Mouse (Mus musculus) kidney, postnatal 36 days (tissue): Measurements from ENCODE around the gene Cenpb.

Experiments used
- DNase-seq, 2 experiments: peaks; one replicate each; pipeline ENCODE4 v3.0.0; 2021 to 2022; ENCODE audit warnings: mixed read lengths in 2 of 2

Cenpb gene

DNA sequence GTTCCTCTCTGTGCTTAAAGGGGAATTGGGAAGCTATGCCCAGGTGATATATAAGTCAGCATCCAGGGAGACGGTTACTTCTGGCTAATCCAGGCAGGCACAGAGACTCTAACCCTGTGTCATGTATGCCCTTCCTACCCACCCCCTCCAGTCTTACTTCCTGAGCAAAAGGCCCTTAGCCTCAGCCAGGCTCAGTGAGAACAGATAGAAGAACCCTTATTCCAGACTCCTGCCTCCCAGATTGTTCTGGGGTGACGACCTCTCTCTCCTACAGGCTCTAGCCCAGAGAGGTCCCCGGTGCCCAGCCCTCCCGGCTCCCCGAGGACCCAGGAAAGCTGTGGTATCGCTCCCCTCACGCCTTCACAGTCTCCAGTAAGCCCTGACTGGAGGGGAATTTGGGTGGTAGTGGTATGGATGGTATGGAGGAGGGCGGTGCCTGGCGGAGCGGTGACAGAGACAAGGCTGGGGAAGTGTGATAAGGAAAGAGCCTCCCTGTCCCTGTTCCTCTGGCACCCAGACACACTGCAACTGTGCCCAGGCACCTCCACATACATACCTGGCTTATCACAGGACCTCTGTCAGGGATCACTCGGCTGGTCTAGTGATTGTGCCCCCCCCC, 44.2 kb downstream of the Cenpb start:
- DNase-seq: peak in 1 of 2 experiments; percentile 1

DNA sequence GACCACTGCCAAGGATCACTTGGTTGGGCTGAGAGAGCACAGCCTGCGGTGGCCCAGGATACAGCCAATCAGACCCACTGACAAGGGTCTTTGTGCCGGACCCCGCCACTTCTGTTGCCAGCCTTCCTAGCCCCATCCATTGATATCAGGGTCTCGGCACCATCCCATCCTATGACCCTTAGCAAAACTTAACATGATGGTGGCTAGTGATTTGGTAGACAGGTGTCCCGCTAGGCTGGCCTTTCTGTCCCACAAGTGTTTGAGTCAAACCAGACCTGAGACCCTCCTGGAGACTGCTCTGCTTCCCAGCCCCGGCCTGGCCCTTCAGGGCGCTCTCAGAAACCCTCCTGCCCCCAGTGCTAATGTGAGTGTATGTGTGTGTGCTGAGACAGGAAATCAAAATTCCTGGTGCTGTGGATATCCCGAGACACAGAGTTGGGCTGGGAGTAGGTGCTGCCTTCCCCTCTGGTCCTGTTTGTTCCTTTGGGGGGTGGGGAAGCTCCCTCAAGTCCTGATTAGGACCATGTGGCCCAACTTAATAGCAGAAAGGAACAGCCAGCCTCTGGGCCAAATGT, 45.0 kb downstream of the Cenpb start:
- DNase-seq: peak in 1 of 2 experiments; percentile 9

DNA sequence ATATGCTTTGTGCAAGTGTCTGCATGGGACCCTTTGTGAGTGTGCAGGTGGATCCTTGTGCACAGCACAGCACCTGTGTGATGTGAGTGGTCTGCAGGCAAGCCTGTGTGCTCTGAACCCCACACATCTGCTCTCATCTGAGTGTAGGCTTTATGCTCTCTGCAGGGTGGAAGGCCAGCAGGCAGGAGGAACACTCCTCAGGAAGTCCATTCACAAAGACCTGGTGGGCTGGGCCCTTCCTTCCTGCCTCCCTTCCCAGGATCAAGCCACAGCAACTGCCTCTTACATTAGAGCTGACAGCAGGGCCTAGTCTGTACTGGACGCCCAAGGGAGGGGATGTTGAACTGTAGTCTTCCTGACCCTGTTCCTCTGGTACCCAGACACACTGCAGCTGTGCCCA, 45.5 kb downstream of the Cenpb start:
- peak; percentile 61 to 82 for DNase-seq

DNA sequence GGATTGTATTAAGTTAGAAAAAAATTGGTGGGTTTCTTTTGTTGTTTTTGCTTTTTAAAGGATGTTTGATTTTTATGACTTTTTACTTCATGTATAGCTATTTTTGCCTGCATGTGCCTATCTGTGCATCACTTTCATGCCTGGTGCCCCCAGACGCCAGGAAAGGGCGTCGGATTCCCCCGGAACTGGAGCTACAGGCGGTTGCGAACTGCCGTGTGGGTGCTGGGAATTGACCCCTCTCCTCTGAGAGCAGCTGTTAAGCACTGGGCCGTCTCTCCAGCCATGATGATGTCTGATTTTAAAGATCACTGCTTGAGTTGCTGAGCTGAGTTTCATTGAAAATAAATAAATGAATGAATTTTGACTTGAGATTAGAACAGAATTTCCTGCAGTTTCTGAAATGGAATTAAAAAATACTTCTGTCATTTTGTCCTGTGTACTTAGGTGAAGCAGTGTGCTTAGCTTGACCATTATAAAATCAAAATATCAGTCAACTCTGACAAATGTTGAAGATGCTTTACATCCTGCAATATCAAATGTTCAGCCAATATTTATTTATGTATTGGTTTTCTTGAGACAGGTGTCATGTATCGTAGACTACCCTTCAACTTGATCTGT, 46.8 kb downstream of the Cenpb start, which contains the start of gene Gm11037:
Gm11037 (plus strand) TSS at position 568 of the 618 bp plus-strand sequence.
- DNase-seq: no peak

DNA sequence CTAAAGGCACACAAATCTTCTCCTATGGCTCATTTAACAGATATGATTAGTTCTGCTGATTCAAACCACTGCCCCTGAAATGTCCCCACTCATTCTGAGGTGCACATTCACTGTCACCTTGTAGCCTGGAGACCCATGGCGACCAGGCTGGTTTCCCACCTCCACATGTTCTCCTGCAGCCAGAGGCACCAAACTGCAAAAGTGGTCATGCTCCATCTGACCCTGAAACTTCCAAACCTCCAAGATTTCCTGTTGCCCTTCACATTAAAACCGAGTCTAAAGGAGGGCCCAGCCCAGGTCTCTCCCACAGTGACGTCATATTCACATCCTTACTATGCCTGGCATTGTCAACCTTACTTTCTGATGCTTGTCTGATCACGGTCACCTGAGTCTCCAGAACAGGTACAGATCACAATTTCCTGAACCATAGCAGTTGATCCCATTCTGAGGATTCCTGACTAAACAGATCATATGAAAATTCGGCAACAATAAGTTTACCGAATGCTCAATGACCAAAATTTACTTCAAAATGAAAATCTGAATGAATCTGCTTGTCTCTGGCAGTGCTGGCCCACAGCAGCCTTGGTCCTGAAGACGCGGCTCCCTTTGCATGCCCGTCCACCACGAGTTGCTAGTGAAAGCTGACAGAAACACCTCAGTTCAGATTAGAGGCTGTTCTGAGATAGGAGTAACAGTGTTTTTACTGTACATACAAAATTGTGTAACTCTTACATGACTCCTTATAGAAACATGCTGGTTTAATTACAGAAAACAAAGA, 47.6 kb downstream of the Cenpb start:
- no peak for DNase-seq

DNA sequence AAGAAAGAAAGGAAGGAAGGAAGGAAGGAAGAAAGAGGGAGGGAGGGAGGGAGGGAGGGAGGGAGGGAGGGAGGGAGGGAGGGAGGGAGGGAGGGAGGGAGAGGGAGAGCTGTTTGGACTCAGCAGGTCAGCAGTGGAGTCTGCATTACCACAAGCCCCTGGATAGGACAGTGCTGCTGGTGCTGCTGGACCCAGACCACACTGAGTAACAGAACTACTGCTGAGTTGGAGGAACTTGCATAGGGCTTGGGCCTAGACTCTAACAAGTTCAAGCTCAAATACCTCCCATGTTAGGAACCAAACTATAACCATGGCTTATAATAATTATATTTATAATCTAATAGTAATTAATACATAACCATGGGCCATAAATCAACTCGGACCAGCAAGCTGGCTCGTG, 49.0 kb downstream of the Cenpb start:
- no peak for DNase-seq

DNA sequence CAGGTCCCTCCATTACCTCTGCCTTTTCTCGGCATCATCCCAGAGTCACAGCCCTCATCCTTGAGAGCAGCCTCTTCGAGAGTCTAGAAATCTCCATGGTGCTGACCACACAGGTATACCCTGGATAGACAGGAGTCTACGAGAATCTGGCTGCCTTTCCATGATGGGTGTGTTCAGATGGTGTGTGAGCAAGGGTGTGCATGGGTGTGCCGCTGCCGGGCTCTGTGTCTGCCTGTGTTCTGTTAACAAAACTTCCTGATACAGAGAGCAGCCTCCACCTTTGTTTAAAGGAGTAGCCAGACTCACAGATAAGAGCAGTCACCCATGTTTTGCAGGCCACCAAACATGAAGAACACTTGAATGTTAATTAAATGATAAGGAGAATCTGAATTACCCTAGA, 50.0 kb downstream of the Cenpb start:
- peak in 1 of 2 experiments; percentile 18 for DNase-seq

DNA sequence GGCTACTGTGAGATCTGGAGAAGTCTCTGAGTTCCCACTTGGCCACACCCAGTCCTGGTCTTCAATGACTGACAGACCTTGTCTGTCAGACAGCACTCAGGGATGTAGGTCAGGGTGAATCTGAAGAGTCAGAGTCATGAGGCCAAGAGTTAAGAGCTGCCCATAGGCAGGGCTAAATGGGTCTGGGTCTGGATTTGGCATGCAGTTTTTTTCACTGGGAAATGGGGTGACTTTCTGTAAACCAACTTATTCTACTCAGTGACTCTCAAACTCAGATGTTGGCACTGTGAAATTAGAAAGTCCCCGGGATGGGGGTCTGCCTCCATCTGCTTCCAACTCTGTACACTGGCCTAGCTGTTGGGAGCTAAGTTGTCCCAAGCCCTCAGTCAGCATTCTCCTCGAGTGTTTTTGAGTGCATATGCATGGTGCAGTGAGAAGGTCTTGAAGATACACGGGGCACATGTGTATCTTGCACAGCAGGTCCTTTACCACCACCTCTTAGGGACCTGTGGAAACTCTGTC, 51.2 kb downstream of the Cenpb start:
- no peak for DNase-seq

DNA sequence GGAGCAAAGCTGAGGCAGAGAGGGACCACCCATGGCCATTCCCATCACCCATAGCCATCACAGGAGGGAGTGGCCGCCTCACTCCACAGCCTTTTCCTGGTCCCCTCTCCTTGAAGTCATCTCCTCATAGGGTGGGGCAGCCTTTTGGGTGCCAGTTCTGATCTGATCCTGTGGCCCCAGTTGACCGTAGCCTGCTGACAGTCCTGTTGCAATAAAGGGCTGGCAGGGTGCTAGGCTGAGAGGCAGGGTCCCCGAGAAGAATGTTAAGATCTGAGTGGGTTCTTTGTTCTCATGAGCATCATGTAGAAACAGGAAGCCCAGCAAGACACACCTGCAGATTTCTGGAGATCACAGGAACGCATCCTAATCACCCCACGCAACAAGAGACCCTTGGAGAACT, 51.7 kb downstream of the Cenpb start:
- DNase-seq: peak in 1 of 2 experiments; percentile 29

DNA sequence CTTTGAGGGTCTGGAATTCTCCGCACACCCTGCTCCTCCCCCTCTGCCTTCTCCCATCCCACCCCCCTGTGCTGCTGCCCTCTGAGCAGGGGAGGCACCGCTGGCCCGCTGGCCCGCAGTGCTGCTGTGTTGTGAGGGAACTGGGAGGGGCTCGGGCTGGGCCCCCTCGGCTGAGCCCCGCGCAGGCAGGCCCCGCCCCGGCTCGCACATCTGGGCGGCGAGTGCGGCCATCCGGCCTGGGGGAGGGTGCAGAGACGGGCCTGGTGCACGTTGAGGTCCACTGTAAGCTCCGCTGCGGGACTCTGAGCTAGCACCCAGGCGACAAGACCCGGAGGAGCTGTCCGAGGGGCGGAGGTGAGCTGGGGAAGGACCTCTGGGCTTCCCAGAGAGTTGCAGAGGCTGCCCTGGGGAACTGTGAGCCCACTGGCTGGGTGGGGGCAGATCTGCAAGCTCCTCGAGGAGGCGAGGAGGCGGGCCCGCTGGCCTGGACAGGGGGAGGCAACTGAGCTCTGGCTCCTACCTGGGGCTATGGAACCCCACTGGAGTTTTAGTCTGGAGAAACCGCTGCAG, 52.6 kb downstream of the Cenpb start, which contains the start of gene Hspa12b:
Hspa12b (plus strand) TSS at position 120 of the 570 bp plus-strand sequence.
- DNase-seq: peak; percentile 56 to 80

DNA sequence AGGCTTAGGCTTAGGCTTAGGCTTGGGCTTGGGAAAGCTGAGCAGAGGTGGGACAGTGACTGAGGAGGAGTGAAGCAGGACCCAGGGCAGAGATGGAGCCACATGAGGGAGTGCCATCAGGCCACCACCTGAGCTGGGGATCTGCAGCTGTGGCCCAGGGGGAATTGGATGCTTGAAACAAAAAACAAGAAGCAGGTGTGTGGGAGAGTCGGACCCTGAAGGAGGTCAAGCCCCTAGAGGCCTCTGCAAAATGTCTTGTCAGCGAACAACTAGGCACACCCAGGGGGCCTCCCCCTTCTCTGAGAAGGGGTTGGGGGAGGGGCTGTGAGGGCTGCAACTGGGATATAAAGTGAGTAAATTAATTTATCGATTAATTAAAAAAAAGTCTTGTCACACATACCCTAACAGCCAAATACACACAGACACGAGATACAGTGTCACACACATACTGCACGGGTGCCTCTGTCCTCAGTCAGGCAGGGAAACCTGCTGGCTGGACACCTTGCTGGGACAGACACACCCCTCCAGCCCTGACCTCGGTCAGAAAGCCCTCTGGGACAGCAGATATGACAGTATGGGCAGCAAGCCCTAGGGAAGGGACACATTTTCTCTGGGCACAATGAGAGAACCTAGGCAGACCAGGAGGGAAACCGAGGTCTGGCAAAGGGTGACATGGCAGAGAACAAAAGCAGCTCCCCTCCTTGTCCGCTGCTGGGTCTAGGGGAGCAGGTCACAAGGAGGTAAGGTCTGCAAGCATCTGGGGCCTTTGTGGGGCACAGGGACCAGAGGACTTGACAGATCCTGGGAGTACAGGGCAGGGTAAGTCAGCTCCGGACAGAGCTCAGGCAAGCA, 53.7 kb downstream of the Cenpb start:
- DNase-seq: no peak
